Mouse (Mus musculus) olfactory bulb, adult 2 months (tissue): Measurements from ENCODE around the gene Ang5.

Source experiments
- CTCF ChIP-seq: fragments of 200-500 bp; IDR thresholded peaks from 2 replicates; pipeline ENCODE4 v1.5.1; 2012; ENCODE audit warnings: low read depth, mild to moderate bottlenecking, low read length, moderate library complexity; ENCODE audit not compliant: insufficient read depth
- POLR2A ChIP-seq: fragments of 200-500 bp; IDR thresholded peaks from 2 replicates; pipeline ENCODE4 v1.6.1; 2012; ENCODE audit warnings: mild to moderate bottlenecking, low read depth, low read length, moderate library complexity; ENCODE audit not compliant: insufficient read depth

- TF ChIP-seq POLR2A (no peak), CTCF (no peak)
Observed at GRCm38 (mm10) chr14:44002169-44002568, 45.3 kb downstream of the Ang5 start, which contains the start of gene Ang6.
